Mouse (Mus musculus): ENCODE results near the gene Spats2l.

Spats2l gene

DNA sequence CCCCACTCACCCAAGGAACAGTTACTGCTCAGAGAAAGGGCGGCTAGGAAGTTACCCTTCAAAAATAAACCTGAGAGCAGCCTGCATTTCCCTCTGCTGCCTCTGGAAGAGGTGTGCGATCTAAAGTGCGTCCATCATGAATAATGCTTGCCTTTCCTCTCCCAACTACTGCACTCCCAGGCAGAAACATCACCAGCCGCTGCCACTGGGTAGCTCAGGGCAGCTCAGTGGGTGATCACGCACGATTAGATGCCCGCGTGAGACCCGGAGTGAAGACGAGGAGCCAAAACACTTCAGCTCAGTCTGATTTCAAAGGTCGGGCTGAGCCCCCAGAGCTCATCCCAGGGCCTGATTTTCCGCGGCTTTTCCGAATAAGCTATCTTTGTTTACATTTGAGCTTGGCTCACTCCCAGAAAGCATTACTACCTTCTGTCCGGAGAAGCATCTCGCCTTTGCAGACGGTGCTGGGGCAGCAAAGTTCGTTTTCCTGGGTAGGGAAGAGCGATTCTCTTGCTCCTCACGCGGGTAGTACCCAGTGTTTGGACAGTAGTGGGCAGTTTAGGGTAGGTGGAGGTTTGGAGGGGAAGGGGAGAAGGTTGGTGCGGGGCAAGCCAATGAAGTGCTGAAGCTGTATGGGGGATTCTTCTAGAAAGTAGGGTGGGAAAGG, at the start of gene Spats2l:
TSS of gene Spats2l (plus strand) at position 162 of the 667 bp plus-strand sequence.
- DNase-seq: peak; percentile 74

DNA sequence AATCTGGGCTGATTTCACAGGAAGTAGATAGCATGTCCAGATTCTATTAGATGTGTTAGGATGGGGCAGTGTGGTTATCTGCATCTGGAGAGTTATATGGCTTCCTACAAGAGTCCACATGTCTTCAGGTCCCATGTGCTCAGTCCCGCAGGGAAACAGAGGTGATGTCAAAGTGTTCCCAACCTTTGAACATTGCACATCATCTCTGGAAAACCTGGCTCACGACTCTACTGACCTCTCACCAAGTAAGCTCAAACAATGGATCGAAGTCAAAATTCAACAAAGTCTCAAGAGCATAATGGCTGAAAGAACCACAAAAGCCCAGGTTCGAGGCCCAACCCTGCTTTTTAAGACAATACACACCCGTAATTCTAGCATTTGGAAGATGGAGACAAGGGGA, 48.7 kb upstream of the Spats2l start:
- no peak for DNase-seq

DNA sequence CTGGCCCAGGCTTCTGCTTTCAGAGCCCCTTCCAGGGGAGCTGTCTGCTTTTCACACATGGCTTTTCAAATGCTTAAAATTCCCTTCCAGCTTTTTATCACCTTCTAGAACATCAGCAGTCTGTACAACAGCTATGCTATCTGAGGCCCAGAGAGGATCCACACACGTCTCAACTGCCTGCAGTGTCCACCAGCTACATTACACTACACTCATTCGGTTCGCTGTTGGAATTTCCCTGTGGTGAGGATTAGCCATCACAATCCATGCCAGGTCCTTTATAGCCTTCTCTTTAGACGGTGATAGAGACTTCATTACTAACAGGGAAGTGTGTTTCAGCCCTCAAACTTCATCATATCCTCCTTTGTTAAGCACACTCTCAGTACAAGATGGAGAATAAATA, 38.1 kb upstream of the Spats2l start:
- DNase-seq: no peak

DNA sequence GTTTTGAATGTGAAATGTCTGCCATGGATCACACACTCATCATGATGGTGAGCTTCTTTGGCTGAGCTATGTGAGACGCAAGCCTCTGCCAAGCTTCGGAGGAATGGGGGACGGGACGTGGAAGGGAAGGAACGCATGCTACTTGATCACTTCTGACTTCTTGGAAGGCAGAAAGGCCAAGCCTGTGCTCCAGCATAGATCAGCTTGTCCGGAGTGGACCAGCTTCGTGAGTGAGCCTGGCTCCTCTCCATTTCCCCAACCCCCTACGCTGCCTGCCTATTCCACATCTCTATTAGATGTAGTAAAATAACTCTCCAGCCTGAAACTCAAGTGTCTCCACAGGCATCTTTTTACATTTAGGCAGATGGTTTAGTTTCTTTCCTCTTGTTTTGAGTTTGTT, 32.2 kb upstream of the Spats2l start:
- DNase-seq: no peak

DNA sequence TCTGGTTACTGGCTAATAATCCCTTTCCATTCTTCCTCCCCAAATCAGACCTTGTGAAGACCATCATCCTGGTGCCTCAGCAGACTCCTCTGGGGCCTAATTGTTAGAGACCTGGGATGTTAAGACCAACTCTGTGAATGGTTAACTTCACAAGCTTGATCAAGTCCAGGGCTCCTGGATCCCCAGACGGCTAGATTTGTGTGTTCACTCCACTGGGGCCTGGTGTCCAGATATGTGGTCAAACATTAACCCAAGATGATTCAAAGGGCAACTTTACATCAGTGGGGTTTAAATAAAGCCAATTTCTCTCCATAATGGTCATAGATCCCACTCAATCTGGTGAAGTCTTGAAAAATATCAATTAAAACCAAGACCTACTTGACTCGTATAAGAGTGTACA, 31.7 kb upstream of the Spats2l start:
- no peak for DNase-seq

DNA sequence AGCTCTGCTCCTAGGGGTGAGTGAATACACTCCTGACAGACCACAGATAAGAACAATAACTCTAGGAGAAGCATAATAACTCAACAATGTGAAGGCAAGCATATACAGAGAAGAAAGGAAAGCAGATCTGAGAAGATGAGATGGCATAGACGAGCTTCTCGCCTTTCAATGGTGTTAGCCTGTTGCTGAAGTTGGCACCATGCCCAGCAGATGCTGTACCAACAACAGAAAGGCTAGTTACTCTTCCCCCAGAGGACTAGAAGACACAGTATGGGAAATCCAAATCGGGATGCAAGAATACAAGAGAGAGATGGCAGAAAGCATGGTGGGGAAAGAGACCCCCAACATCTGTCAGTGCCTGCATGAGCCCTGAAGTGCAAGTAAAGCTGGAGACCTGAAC, 22.2 kb upstream of the Spats2l start:
- DNase-seq: peak; percentile 45

DNA sequence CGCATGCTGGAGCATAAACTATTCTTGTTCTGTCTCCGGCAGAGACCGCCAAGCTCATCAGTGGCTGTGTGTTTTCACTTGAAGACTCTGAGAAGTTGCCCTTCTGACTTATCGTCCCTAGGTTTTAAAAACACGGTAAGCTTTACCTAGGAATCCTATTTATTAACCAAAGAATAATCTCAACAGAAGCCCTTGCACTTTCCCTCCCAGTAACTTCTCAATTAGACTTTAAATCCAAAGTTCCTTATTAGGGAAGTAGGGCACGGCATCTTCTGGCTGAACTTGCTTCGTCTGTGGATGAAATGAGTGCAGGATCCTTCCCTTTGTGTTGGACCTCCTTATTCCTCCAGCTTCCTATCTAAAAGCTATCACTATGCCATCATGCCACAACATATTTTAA, 7.6 kb upstream of the Spats2l start:
- DNase-seq: no peak

DNA sequence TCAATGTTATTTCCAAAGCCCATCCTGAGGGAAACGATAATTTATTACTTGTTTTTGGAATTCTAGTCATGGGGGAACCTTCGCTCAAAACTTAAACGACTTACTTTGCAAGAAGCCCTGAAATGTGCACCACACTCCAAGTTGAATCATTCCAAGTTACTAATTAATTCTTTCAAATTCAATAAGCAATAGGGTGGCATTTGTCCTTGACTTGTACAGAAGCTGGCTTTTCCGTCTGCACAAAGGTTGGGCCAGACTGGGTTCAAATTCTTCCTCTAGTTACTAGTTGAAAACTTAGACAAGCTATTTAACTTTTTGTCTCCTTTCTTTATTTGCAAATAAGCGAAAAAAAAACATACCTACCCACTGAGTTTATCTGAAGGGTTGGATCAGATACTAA, 636 bp upstream of the Spats2l start:
- DNase-seq: no peak

DNA sequence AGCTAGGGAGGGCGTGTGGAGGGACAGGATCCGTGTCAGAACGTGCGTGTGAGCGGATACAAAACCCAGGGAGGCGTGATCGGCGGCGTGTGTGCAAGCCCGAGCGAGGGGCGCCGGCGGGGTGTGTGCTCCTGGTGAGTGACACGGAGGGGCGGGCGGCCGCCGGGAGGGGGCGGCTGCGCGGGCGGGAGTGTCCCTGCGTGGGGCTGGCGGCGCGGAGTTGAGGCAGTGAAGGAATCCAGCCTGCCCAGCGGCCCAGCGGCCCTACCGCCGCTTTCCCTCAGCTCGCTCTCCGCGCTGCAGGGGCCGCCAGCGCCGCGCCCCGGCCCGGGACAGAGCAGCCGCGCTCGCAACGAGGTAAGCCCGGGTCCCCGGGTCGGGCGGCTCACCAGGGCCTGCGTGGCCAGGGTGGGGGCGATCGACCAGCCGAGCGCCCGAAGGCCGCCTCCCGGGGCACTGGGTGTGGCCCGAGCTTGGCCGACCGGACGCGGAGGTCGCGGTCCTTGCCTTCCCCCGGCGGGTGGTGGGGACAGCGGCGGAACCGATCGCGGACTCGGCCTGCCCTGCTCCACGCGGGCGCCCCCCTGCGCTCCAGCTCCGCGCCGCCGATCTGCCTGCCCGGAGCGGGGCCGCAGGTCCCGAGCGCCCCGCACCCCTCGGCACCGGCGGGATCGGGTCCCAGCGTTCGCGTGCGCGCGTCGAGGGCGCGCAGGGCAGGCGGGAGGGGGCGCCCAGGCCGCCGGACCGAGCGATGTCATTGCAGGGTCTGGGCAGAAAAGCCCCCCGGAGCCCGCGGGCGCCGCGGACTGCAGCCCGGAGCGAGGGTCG, 920 bp downstream of the Spats2l start:
- peak; percentile 79 for DNase-seq

DNA sequence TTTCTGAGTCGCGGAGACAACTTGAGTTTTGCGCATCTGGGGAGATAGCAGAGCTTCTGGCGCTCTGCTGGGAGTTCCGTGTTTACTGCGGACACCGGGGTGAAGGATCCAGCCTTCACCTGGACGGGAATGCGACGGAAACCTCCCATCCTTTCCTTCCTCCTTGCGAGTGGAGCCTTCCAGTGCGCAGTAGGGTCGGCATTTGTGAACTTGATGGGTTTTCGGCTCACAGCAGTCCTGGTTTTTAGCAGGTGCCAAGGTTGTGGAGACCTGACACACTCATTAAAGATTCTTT, 1.5 kb downstream of the Spats2l start:
- no peak for DNase-seq

DNA sequence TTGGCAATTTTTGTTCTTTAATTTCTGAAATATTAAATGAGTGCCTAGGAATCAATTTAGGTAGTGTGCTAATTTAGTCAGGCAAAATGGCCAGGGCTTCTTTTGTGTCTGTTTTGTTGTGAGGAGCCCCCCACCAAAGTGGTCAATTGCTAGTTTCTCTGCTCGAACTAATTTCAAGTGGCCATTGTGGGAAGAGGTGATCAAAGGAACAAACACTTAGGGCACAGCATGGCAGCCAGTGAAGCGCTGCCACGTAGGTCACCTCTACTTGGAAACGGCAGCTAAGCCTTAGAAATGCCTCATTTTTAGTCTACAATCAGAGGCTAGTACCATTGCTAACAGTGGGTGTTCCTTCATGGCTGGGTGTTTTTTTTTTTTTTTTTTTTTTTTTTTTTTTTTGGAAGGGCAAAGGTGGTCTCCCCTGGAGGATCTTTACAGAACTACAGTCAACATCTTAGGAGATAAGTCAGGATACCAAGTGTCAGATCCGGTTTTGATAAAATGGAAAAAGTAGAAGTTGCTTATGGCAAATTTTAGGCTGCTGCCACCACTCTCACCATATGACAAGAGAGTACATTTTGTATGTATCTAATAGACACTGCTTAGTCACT, 2.8 kb downstream of the Spats2l start:
- no peak for DNase-seq

DNA sequence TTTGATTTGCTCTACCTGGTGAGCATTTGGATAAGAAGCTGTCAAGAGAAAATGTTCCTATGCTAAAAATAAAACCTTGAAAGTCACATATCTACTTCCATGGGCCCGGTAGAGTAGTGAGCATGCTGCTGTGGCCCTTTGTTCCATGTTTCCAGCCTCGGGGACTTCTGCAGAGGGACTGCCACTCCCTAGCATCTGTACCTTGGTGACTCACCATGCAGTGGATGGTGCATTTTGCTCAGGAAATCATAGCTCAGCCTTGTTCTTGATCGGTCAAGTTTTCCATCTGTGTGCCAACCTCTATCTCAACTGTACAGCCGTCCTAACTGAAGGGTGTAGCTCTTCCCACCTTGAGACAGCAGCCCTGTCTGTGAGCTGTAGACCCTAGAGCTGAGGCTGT, 10.3 kb downstream of the Spats2l start:
- DNase-seq: no peak

DNA sequence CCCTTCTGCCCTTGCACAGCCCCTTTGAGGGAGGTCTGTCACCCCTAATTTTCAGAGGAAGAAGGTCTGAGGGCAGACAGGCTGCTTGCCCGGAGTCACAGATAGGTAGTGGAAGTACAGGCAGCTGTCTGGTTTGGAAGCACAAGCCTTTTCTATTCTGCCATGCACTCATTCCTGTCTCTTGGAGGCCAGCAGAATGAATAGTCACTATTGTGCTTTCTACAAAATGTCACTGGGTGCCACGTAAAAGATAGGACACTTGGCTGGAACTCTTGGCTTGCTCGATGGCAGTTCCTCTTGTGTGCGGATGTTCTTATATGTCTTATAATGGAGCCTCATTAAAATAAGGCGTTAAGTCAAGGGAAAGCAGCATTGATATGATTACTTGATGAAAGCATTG, 15.9 kb downstream of the Spats2l start:
- DNase-seq: no peak

DNA sequence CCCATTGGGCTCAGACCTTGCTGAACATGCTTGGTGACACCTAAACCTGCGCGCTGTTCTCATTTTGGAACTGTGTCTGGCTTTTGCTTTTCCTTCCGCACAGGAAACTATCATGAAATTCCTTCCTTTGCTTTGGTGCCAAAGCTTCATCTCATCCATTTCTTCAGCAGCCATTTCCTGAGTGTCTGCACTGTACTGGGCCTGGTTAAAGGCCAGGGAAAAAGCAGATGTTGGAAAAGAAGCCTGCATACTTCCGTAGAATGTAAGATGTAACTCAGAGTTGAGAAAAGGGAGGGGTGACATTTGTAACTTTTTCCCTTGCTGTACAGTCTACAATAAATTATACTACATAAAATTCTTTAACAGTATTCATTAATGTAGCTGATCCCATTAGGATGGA, 18.2 kb downstream of the Spats2l start:
- no peak for DNase-seq

DNA sequence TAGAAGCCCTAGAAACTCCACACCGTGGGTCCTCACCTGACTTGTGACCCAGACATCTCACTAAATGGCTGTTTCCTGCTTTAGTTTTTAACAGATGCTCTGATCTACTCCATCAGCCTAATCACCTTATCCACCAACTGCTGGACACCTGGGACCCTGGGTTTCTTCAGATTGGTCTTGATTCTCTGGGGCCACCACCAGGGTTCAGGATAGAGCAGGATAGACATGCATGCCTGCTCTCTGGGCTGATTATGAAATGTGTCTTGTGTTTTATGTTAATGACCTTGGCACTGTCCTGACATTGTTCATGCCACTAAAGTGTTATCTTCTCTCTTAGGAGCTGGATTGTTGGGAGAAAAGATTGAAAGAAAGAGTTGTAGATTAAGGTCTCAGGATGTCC, 21.9 kb downstream of the Spats2l start:
- DNase-seq: no peak

DNA sequence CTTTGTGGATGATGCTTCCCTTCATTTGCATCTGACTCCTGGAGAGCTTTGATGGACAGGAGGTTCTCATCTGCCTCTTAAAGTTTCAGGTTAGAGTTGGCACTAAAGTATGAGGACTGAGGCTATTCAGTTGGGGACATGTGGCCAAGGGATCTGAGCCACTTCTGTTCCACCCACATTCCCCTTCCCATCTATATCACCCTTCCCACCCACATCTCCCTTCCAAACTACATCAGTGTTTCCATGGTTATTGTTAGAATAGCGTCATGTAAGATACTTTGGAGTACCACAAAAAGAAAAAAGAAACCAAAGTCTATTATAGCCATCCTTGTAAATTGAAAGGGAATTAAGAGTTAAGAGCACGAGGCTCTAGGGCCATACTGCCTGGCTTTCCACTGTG, 25.4 kb downstream of the Spats2l start:
- no peak for DNase-seq

DNA sequence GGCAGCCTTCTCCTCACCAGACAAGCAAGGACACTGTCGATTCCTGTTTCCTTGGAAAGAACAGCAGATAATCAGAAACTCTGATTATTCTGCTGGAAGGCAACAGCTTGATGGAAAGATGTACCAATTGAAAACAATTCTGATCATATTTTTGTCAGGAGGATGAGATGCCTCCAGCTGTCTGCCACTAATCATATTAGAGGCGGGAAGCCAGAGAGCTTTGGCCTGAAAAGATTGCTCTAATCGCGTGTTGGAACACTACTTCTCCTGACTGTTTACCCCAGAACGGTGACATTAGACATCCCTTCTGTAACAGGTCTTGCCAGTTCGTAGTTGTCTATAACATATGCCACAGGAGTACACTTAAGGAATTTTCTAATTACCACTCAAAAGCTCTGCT, 26.9 kb downstream of the Spats2l start:
- peak; percentile 3 for DNase-seq

DNA sequence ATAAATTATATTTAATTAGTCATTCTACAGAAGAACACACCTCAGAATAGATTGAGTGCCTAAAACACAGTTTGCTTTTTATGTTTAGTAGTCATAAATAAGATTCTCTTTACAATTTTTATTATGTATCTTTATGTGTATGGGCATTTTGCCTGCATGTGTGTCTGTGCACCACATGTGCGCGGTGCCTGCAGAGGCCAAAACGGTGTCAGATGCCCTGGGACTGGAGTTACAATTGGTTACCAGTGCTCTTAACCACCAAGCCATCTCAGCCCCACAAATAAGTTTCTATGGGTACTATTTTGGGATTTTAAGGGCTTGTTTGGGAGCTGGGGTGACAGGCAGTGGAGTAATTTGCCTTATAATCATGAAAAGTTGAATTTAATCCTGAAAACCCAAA, 32.2 kb downstream of the Spats2l start:
- no peak for DNase-seq

DNA sequence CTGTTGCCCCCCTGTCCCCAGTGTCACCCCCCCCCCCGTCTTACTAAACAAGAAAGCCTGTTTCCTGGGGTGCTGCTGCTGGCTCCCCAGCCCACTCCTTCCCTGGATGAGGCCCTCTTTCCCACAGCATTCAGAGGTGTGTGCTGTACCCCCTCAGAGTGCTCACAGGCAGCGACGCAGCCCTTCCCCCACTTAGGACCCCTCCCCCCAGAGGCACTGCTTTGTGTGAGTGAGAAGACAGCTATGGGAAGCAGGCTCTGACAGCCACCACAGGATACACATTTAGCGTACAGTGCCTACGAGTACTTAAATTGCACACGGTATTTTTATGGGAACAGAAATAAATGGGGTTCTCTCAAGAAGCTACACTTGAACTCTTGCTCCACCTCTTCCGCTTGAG, 33.9 kb downstream of the Spats2l start:
- no peak for DNase-seq

DNA sequence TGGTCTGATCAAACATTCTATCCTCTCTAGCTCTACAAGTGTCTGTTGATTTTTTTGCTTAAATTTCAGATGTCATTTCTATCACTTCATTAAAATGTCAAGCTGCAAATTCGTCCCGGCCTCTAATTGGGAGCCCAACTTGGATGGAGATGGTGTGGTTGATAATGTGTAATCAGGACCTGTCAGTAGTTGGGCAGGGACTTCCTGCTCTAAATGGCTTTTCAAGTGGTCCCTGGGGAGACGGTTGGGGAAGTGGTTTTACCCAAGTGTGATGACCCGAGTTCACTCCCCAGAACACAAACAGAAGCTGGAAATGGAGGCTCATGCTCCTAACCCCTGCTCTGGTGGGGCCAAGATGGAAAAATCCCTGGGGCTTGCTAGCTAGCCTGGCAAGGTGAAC, 36.3 kb downstream of the Spats2l start:
- DNase-seq: no peak

DNA sequence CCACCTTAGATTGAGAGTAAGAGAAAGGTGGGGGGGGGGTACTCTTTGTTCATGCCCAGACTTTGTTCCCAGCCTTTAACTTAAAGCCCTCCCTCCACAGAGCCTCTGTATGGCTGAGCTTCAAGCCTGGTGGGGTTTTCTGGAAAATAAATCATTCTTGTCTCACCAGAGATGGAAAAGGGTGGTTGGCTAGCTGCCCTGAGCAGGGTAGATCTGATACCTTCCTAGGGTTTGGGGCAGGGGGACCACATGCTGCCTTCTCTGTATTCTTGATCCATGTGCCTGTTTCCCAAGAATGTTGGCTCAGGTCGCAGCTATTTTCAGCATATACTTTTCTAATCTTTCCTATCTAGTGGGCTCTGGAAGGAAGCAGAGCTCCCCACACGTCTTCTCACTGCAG, 43.1 kb downstream of the Spats2l start:
- DNase-seq: no peak

DNA sequence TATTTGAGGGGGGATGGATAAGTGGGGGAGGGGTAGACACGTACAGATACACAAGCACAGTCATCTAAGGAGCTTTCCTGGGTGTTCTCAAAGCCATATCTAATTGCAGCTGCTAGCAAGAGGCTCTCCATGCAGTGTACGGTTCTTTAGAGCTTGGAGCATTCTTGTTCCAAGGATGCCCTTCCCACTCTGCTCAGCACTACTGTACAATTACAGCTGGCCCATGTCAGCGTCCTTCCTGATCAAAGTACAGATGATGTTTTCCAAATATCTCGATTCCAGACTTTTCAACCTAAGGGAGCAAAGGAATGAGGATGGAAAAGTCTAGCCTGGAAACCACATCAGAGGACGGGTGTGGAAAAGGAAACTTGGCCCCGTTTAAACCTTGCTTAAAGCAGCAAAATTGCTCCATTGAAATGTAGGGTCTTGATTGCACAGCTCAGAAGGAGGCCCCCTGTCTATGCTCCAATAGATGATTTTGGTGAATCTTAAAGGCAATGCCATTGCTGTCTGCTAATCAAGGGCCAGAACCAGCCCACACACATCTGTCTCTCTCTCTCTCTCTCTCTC, 46.6 kb downstream of the Spats2l start:
- DNase-seq: no peak

DNA sequence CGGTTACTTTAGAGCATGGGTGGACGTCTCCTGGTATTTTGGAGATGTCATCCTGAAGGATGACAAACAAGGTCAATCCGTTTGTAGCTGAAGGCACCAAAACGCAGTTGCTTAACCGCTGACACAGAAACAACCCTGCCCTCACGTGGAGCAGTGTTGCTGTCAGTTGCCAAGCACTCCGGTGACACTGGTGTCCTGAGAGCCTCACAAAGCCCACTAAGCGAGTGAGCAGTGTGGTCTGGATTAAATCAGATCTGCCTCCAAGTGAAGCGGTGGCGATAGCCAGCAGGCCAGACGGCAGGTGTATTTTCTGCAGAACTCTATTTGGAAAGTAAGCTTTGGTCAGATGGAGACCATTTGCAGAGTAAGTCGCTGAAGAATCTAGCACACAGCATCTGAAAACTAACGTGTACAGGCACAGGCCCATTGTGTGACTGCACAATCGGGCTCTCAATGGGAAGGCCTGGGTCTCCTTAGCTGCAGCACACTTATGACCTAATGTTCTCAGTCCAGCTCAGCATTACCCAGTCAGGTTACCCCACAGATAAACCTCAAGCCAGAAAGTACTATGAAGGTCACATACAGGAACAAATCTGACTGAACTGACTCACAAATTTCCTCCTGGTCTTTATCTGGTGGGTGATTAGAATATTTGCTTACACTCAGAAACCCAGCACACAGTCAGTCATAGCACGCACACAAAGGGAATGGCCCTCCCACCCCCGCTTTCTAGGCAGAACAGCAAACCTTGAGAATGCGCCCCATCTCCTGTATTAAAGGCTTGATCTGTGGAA, 51.2 kb downstream of the Spats2l start:
- DNase-seq: peak; percentile 15

Data from retina, postnatal 1 day (tissue).